ENCODE assay signal across 8 mouse cellular contexts in genomic region chr1:41001154-41001949, GRCm38 (mm10).
DNase-seq lines count a peak whose midpoint lies in the region; ATAC-seq and TF ChIP-seq lines count a peak whose summit lies in the region.
"Had no signal": no experiment of that assay in that cellular context is flagged by ENCODE, and none has a peak within 500 bp of the region (broad histone marks: within the 10 kb centered on the region; RNA-seq: fewer than 3 reads in every experiment).

No protein-coding gene starts in this region.

- H3K27ac ChIP-seq in forebrain, embryonic 11.5 days (ENCODE audit: low read depth, low read length): no peak overlapping the region
- no peak overlapping the region for H3K27ac ChIP-seq in kidney, postnatal 0 days
- no peak overlapping the region for H3K27ac ChIP-seq in liver, postnatal 0 days (ENCODE audit: low read depth)
- H3K27ac ChIP-seq: lung, embryonic 15.5 days had no signal

- TF ChIP-seq EP300 in liver, postnatal 0 days (IDR thresholded peaks at IDR 0.05; ENCODE audit: low read depth): no peak

- no peak overlapping the region for H3K4me3 ChIP-seq in forebrain, embryonic 11.5 days (ENCODE audit: low read depth, low read length)
- H3K4me3 ChIP-seq in kidney, postnatal 0 days (replicated peaks; ENCODE audit: low read depth, low read length): no peak overlapping the region
- H3K4me3 ChIP-seq in liver, postnatal 0 days (ENCODE audit: low read depth, low read length): no peak overlapping the region
- H3K4me3 ChIP-seq: lung, embryonic 15.5 days had no signal

- H3K9me3 ChIP-seq in forebrain, embryonic 11.5 days (ENCODE audit: control insufficient read depth, low read length): no peaks in the 10 kb centered on the region
- H3K9me3 ChIP-seq in kidney, postnatal 0 days (replicated peaks; ENCODE audit: low read length): no peaks in the 10 kb centered on the region
- no peaks in the 10 kb centered on the region for H3K9me3 ChIP-seq in liver, postnatal 0 days (ENCODE audit: low read length)
- H3K9me3 ChIP-seq: lung, embryonic 15.5 days had no signal

- no peaks in the 10 kb centered on the region for H3K27me3 ChIP-seq in forebrain, embryonic 11.5 days (ENCODE audit: control insufficient read depth, insufficient read depth, low read length)
- H3K27me3 ChIP-seq in kidney, postnatal 0 days (ENCODE audit: insufficient read depth, low read length): no peaks in the 10 kb centered on the region
- H3K27me3 ChIP-seq in liver, postnatal 0 days (ENCODE audit: insufficient read depth, low read length): no peaks in the 10 kb centered on the region
- H3K27me3 ChIP-seq: lung, embryonic 15.5 days had no signal

- no peak for ATAC-seq in forebrain, embryonic 11.5 days (replicated peaks; ENCODE audit: low FRiP score)
- no peak for ATAC-seq in kidney, postnatal 0 days (replicated peaks; ENCODE audit: low FRiP score, low read depth)
- no peak for ATAC-seq in liver, postnatal 0 days

- no peak overlapping the region for H3K4me2 ChIP-seq in forebrain, embryonic 11.5 days (ENCODE audit: low read depth, low read length, severe bottlenecking)
- no peak overlapping the region for H3K4me2 ChIP-seq in kidney, postnatal 0 days (ENCODE audit: low read length)
- H3K4me2 ChIP-seq in liver, postnatal 0 days (ENCODE audit: low read depth, low read length): no peak overlapping the region
- H3K4me2 ChIP-seq: lung, embryonic 15.5 days had no signal

- WGBS in forebrain, embryonic 11.5 days: 56% methylated on average over 13 of the region's 13 CpGs
- WGBS in kidney, postnatal 0 days: 45% methylated on average over 13 of the region's 13 CpGs
- WGBS in liver, postnatal 0 days (ENCODE audit: insufficient replicate concordance): 57% methylated on average over 13 of the region's 13 CpGs

- DNase-seq in thymus, postnatal 4 days: peak; percentile 4
- DNase-seq in thymus, postnatal 0 days (ENCODE audit: low spot score): no peak
- peak; percentile 71 for DNase-seq in forebrain, embryonic 11.5 days (ENCODE audit: low spot score)
- DNase-seq in kidney, postnatal 0 days (ENCODE audit: low spot score): peak; percentile 70
- DNase-seq in liver, postnatal 0 days: no peak
- peak; percentile 53 for DNase-seq in testis, postnatal 10 days (ENCODE audit: low spot score)
- no peak for DNase-seq in urinary bladder, postnatal 14 days (ENCODE audit: low spot score)

- no peaks in the 10 kb centered on the region; the same call in 1 of the 2 replicates for H3K4me1 ChIP-seq in forebrain, embryonic 11.5 days (replicated peaks; ENCODE audit: control insufficient read depth, insufficient read depth, low read length)
- H3K4me1 ChIP-seq in kidney, postnatal 0 days (replicated peaks; ENCODE audit: insufficient read depth, low read length): no peaks in the 10 kb centered on the region
- H3K4me1 ChIP-seq in liver, postnatal 0 days (ENCODE audit: insufficient read depth): no peaks in the 10 kb centered on the region
- H3K4me1 ChIP-seq: lung, embryonic 15.5 days had no signal

- peak; percentile 74 for TF ChIP-seq CTCF in kidney, postnatal 0 days (IDR thresholded peaks at IDR 0.05; ENCODE audit: low read depth)
- TF ChIP-seq CTCF in liver, postnatal 0 days (IDR thresholded peaks at IDR 0.05; ENCODE audit: low read depth): peak; percentile 27; the same call in 1 of the 2 replicates

- no peaks in the 10 kb centered on the region for H3K36me3 ChIP-seq in forebrain, embryonic 11.5 days (ENCODE audit: control insufficient read depth, insufficient read depth, low read length)
- no peaks in the 10 kb centered on the region for H3K36me3 ChIP-seq in kidney, postnatal 0 days (ENCODE audit: insufficient read depth, low read length)
- H3K36me3 ChIP-seq in liver, postnatal 0 days (replicated peaks; ENCODE audit: insufficient read depth, low read length): no peaks in the 10 kb centered on the region
- H3K36me3 ChIP-seq: lung, embryonic 15.5 days had no signal

- H3K9ac ChIP-seq in forebrain, embryonic 11.5 days (ENCODE audit: low read length): no peak overlapping the region
- no peak overlapping the region for H3K9ac ChIP-seq in kidney, postnatal 0 days (ENCODE audit: low read depth, low read length)
- no peak overlapping the region for H3K9ac ChIP-seq in liver, postnatal 0 days (replicated peaks)
- H3K9ac ChIP-seq: lung, embryonic 15.5 days had no signal

Comparison
In these comparisons a context has a peak if more than half of its experiments do, and no peak if none do; other contexts are left out.
1. DNase-seq: peak in thymus, postnatal 4 days (single experiment), forebrain, embryonic 11.5 days (single experiment), kidney, postnatal 0 days (single experiment) and testis, postnatal 10 days (single experiment); none in thymus, postnatal 0 days (single experiment), liver, postnatal 0 days (single experiment) and urinary bladder, postnatal 14 days (single experiment).